Mouse (Mus musculus) forebrain, embryonic 13.5 days (tissue): ENCODE data around the gene Gls. TPM values are rescaled to one million over a fixed set of nuclear protein-coding genes. Genes with fewer than 3 reads are reported as not detected.

Experiments
- ATAC-seq: fragments of 200-750 bp; cut with Nextera tagmentation; 2 replicates; pipeline ENCODE4 v1.8.0; 2017
- H3K27ac ChIP-seq: fragments of 300-500 bp; sonication (generic); 2 replicates; pipeline ENCODE4 v1.5.1; 2015; ENCODE audit warnings: inconsistent platforms, mild to moderate bottlenecking, moderate library complexity
- H3K27me3 ChIP-seq: fragments of 300-500 bp; sonication (generic); 2 replicates; pipeline ENCODE4 v1.6.1; 2015; ENCODE audit warnings: mild to moderate bottlenecking, inconsistent platforms
- H3K36me3 ChIP-seq: fragments of 300-500 bp; sonication (generic); 2 replicates; pipeline ENCODE4 v1.6.1; 2015; ENCODE audit warnings: mild to moderate bottlenecking, inconsistent platforms; ENCODE audit not compliant: poor library complexity, severe bottlenecking
- H3K4me1 ChIP-seq: fragments of 300-500 bp; sonication (generic); 2 replicates; pipeline ENCODE4 v1.6.1; 2015; ENCODE audit warnings: inconsistent platforms
- H3K4me2 ChIP-seq: fragments of 300-500 bp; sonication (generic); 2 replicates; pipeline ENCODE4 v1.6.1; 2015; ENCODE audit warnings: inconsistent platforms, mild to moderate bottlenecking, moderate library complexity
- H3K4me3 ChIP-seq: fragments of 300-500 bp; sonication (generic); 2 replicates; pipeline ENCODE4 v1.5.1; 2015; ENCODE audit warnings: mild to moderate bottlenecking, inconsistent platforms
- H3K9ac ChIP-seq: fragments of 300-500 bp; sonication (generic); 2 replicates; pipeline ENCODE4 v1.6.1; 2015; ENCODE audit warnings: mild to moderate bottlenecking, inconsistent platforms
- H3K9me3 ChIP-seq: fragments of 300-500 bp; sonication (generic); replicated peaks from 2 replicates; pipeline ENCODE4 v1.6.1; 2016; ENCODE audit warnings: inconsistent platforms
- WGBS: fragments of 180-500 bp; shearing (Covaris S2); methylation state at CpG from one replicate; pipeline ENCODE4 v1.1.7; 2015; 5-methylcytosine and 5-hydroxymethylcytosine counted together
- polyA plus RNA-seq: library from polyadenylated mRNA; unstranded; fragments of >200 nt; fragmentation: Nextera tagmentation; extraction: Ambion mirVana; gene quantifications from 2 replicates; pipeline ENCODE4 v1.2.1, GENCODE M21; 2015

The Gls gene
- polyA plus RNA-seq, 1 experiment from 2014 or later: 23.6 TPM

DNA sequence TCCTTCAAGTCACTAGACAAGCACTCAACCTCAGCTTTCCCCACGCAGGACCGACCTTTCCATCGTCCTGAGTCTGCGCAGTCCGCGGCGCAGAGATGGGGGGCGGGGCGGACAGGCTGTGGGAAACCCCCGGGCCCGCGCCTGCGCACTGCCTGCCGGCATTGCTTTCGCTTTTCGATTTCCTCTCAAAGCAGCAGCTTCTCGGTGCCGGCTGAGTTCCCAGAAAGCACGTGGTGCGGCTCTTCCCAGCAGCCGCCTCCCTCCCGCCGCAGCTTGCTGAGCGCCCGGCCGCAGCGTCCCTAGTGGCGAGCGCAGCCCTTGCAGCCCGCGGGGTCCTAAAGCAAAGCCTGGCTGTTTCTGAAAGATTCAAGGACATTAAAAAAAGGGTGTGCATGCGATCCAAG, 119.4 kb downstream of the Gls start:
- Histone ChIP-seq H3K36me3 (no peaks in the 10 kb centered on the region), H3K9ac (peak overlapping the region; percentile 58), H3K27ac (peak overlapping the region; percentile 63), H3K4me1 (peaks cover 4% of the 10 kb centered on the region), H3K9me3 (no peaks in the 10 kb centered on the region), H3K4me3 (peak overlapping the region; percentile 30), H3K4me2 (peak overlapping the region; percentile 61), H3K27me3 (no peaks in the 10 kb centered on the region)
- peak; percentile 97 for ATAC-seq
- WGBS: under 1% methylated on average over 32 of the region's 32 CpGs

Other genes with a start within 250 kb of the Gls start
- 2.9 and 4.6 TPM in 2 replicates for gene Stat4, start 246.1 kb downstream of the Gls start, polyA plus RNA-seq
- 12.3 and 14.0 TPM in 2 replicates for gene Stat1, start 113.8 kb downstream of the Gls start, polyA plus RNA-seq